Mouse (Mus musculus): ENCODE measurements around the gene Mafg.

GRCm38 (mm10) chr11:120577211-120578023 lies 56.0 kb downstream of the Mafg start:
- TF ChIP-seq CTCF (IDR thresholded peaks at IDR 0.05; ENCODE audit: control insufficient read depth, insufficient read depth, low read length) (0 out of 2 replicates have a peak, but pooled peaks have one; percentile 12), POLR2A (IDR thresholded peaks at IDR 0.05; ENCODE audit: borderline replicate concordance, control insufficient read depth, low read depth, low read length) (no peak)

Data from bone marrow, adult 2 months (tissue).